Mouse (Mus musculus) MEL (cell line): Measurements from ENCODE around the gene Sv2b.

Source experiments
- POLR2A ChIP-seq, 2 experiments: IDR thresholded peaks; 2 replicates each; pipeline ENCODE4 v1.6.1; 2011 to 2012; ENCODE audit warnings: low read length in 2 of 2, mild to moderate bottlenecking in 2 of 2, control low read depth in 1 of 2, improper control_type of control experiment in 1 of 2, low read depth in 1 of 2, moderate library complexity in 1 of 2; ENCODE audit not compliant: control insufficient read depth in 1 of 2, insufficient read depth in 1 of 2, poor library complexity in 1 of 2
- TAL1 ChIP-seq: IDR thresholded peaks from 2 replicates; pipeline ENCODE4 v1.6.1; 2012; ENCODE audit warnings: mild to moderate bottlenecking, inconsistent platforms, low read length, moderate library complexity, mixed read lengths

DNA sequence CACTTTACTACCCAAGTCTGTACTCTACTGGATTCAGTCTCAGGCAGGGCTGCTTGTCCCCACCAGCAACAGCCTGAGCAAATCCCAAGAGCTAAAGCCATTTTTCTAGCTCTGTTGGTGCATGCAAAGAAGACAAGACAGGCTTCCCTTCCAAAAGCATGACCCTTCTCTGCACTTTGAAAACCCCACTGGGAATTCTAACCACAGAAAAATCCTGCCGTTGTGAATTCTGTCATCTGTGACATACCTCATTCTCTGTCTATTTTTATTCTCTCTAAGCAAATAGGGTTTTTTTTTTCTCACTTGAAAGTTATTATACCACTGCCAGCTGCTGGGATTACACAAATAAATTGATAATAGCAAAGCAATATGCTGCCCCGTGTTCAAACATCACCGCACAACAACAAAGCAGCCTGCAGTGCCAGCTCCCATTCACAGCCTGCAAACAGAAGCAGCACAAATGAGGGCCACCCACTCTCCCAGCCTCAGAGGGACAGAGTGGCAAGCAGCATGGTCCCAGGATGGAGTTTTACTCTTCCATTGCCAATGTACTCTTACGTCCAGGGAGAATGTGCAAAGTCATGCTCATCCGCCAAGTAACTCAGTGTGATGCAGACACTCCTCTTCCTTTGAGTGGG is 13.7 kb downstream of the Sv2b start:
- TF ChIP-seq POLR2A (IDR thresholded peaks at IDR 0.05; ENCODE audit: control insufficient read depth in 1 of 2, insufficient read depth in 1 of 2, low read depth in 1 of 2, low read length in 2 of 2, poor library complexity in 1 of 2) (no peak), TAL1 (no peak)
